Mouse (Mus musculus): ENCODE measurements around the gene Acot6. TPM values are rescaled to one million over a fixed set of nuclear protein-coding genes. Genes with fewer than 3 reads are reported as not detected.
A peak's percentile ranks its signal among the peaks of the same experiment; 100 is the strongest.
"Not testable (repeated sequence)": the region's sequence is repeated elsewhere in the genome, so short reads cannot be mapped to it uniquely, and the experiment has no call there.

The Acot6 gene
- total and polyA plus RNA-seq, 2 experiments from 2014 or later, result 1.6 to 6.8 TPM

GRCm38 (mm10) chr12:84068986-84069385 lies 31.5 kb upstream of the Acot6 start, which contains the start of gene Acot5:
Gene Acot5 (plus strand): TSS chr12:84069325.
- WGBS, result 57% methylated on average over 9 of the region's 9 CpGs
- H3K36me3 ChIP-seq (ENCODE audit: insufficient read depth, low read length), result no peaks in the 10 kb centered on the region
- DNase-seq (ENCODE audit: low spot score), result no peak
- H3K9ac ChIP-seq (replicated peaks; ENCODE audit: low read length), result 0 out of 2 replicates have a peak within 1 kb of the TSS, but pooled peaks have one; percentile 17
- no peak for ATAC-seq
- H3K4me1 ChIP-seq (ENCODE audit: insufficient read depth, low read length), result no peaks in the 10 kb centered on the region
- no peak within 1 kb of the TSS for H3K27ac ChIP-seq
- H3K27me3 ChIP-seq (ENCODE audit: insufficient read depth, low read length), result 0 out of 2 replicates have a peak, but pooled peaks cover 12% of the 10 kb centered on the region
- peak within 1 kb of the TSS; percentile 41 for H3K4me3 ChIP-seq (ENCODE audit: low read length)
- no peak for TF ChIP-seq CTCF (IDR thresholded peaks at IDR 0.05; ENCODE audit: low read depth)
- H3K9me3 ChIP-seq (ENCODE audit: low read length), result no peaks in the 10 kb centered on the region
- H3K4me2 ChIP-seq (ENCODE audit: low read depth, low read length), result peak within 1 kb of the TSS; percentile 59

DNA sequence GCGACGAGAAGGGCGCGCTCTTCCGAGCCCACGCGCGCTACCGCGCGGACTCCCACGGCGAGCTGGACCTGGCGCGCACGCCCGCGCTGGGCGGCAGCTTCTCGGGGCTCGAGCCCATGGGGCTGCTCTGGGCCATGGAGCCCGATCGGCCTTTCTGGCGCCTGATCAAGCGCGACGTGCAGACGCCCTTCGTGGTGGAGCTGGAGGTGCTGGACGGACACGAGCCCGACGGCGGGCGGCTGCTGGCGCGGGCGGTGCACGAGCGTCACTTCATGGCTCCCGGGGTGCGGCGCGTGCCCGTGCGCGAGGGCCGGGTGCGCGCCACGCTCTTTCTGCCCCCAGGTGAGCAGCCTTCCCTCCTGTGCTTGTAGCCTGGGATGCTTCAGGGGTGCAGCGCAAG lies 30.9 kb upstream of the Acot6 start:
- not testable (repeated sequence) for H3K4me1 ChIP-seq (ENCODE audit: insufficient read depth, low read length); ATAC-seq; H3K27ac ChIP-seq; H3K36me3 ChIP-seq (ENCODE audit: insufficient read depth, low read length); H3K9me3 ChIP-seq (ENCODE audit: low read length)
- Histone ChIP-seq H3K4me3 (ENCODE audit: low read length) (peak overlapping the region; percentile 41), H3K4me2 (ENCODE audit: low read depth, low read length) (peak overlapping the region; percentile 59), H3K27me3 (ENCODE audit: insufficient read depth, low read length) (0 out of 2 replicates have a peak, but pooled peaks cover 11% of the 10 kb centered on the region), H3K9ac (replicated peaks; ENCODE audit: low read length) (0 out of 2 replicates have a peak overlapping the region, but pooled peaks have one; percentile 17)
- 1% methylated on average over 42 of the region's 52 CpGs for WGBS
- DNase-seq (ENCODE audit: low spot score), result peak; percentile 24

- H3K27ac ChIP-seq, result no peak overlapping the region
- no peak overlapping the region for H3K4me2 ChIP-seq (ENCODE audit: low read depth, low read length)
- no peak overlapping the region for H3K4me3 ChIP-seq (ENCODE audit: low read length)
- ATAC-seq (no peak), DNase-seq (ENCODE audit: low spot score) (no peak)
- H3K9me3 ChIP-seq (ENCODE audit: low read length), result no peaks in the 10 kb centered on the region
- H3K36me3 ChIP-seq (ENCODE audit: insufficient read depth, low read length), result no peaks in the 10 kb centered on the region
- TF ChIP-seq CTCF (IDR thresholded peaks at IDR 0.05; ENCODE audit: low read depth), result no peak
- H3K4me1 ChIP-seq (ENCODE audit: insufficient read depth, low read length), result no peaks in the 10 kb centered on the region
- no peak overlapping the region for H3K9ac ChIP-seq (replicated peaks; ENCODE audit: low read length)
- H3K27me3 ChIP-seq (ENCODE audit: insufficient read depth, low read length), result 0 out of 2 replicates have a peak, but pooled peaks cover 9% of the 10 kb centered on the region
- WGBS, result 89% methylated on average over 2 of the region's 2 CpGs
Observed at GRCm38 (mm10) chr12:84071696-84072095, 28.8 kb upstream of the Acot6 start.

GRCm38 (mm10) chr12:84077371-84077990 lies 23.0 kb upstream of the Acot6 start:
- no peak for TF ChIP-seq CTCF (IDR thresholded peaks at IDR 0.05; ENCODE audit: low read depth)
- Histone ChIP-seq H3K4me2 (ENCODE audit: low read depth, low read length) (no peak overlapping the region), H3K9ac (replicated peaks; ENCODE audit: low read length) (no peak overlapping the region), H3K4me3 (ENCODE audit: low read length) (no peak overlapping the region), H3K36me3 (ENCODE audit: insufficient read depth, low read length) (no peaks in the 10 kb centered on the region), H3K27me3 (ENCODE audit: insufficient read depth, low read length) (no peaks in the 10 kb centered on the region), H3K4me1 (ENCODE audit: insufficient read depth, low read length) (no peaks in the 10 kb centered on the region), H3K27ac (no peak overlapping the region), H3K9me3 (ENCODE audit: low read length) (no peaks in the 10 kb centered on the region)
- ATAC-seq (no peak), DNase-seq (ENCODE audit: low spot score) (no peak)
- WGBS, result 81% methylated on average over 4 of the region's 4 CpGs

DNA sequence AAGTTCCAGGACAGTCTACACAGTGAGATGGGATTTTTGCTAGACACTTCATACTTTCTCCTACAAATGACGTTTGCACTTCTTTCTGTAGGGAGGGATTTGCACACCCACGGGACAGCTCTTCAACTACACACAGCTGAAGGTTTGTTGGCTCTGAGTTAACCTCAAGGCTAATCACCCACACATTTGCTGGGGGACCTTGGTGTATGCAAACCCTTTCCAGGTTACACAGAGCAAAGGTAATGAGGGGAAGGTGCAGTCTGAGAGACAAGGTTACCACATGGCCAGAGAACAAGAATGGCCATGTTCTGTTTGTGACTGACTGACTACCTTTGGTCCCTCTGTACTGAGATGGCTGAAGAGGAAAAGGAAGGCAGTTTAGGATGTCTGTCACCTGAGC lies 16.6 kb upstream of the Acot6 start:
- DNase-seq (ENCODE audit: low spot score), result no peak
- no peak overlapping the region for H3K4me2 ChIP-seq (ENCODE audit: low read depth, low read length)
- no peak overlapping the region for H3K9ac ChIP-seq (replicated peaks; ENCODE audit: low read length)
- no peaks in the 10 kb centered on the region for H3K36me3 ChIP-seq (ENCODE audit: insufficient read depth, low read length)
- WGBS, result 85% methylated on average over 2 of the region's 2 CpGs
- H3K9me3 ChIP-seq (ENCODE audit: low read length), result no peaks in the 10 kb centered on the region
- no peak overlapping the region for H3K27ac ChIP-seq
- no peaks in the 10 kb centered on the region for H3K27me3 ChIP-seq (ENCODE audit: insufficient read depth, low read length)
- TF ChIP-seq CTCF (IDR thresholded peaks at IDR 0.05; ENCODE audit: low read depth), result no peak
- no peak for ATAC-seq
- no peak overlapping the region for H3K4me3 ChIP-seq (ENCODE audit: low read length)
- H3K4me1 ChIP-seq (ENCODE audit: insufficient read depth, low read length), result no peaks in the 10 kb centered on the region

GRCm38 (mm10) chr12:84084581-84084980 lies 15.9 kb upstream of the Acot6 start:
- DNase-seq (ENCODE audit: low spot score) (no peak), ATAC-seq (no peak)
- WGBS, result 90% methylated on average over 4 of the region's 4 CpGs
- Histone ChIP-seq H3K4me3 (ENCODE audit: low read length) (no peak overlapping the region), H3K4me1 (ENCODE audit: insufficient read depth, low read length) (no peaks in the 10 kb centered on the region), H3K9ac (replicated peaks; ENCODE audit: low read length) (no peak overlapping the region), H3K27ac (no peak overlapping the region), H3K4me2 (ENCODE audit: low read depth, low read length) (no peak overlapping the region), H3K27me3 (ENCODE audit: insufficient read depth, low read length) (no peaks in the 10 kb centered on the region), H3K36me3 (ENCODE audit: insufficient read depth, low read length) (no peaks in the 10 kb centered on the region), H3K9me3 (ENCODE audit: low read length) (0 out of 2 replicates have a peak, but pooled peaks cover 4% of the 10 kb centered on the region)
- TF ChIP-seq CTCF (IDR thresholded peaks at IDR 0.05; ENCODE audit: low read depth), result no peak

DNA sequence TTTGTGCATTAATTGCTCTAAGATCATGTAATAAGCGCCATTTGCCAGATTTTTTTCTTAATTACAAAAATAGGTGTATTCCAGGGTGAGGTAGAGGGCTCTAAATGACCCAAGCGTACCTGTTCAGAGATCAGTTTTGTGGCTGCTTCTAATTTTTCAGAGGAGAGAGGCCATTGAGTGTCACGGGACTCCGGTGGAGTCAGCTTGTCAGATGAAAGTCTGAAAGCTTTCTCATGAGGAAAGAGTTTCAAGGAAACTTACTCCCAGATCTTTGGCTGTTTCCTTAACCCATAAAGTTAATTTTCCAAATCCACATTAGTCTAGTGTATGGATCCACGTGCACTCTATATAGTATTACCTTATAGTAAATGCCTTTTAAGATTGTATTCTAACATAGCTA lies 5.8 kb upstream of the Acot6 start:
- not testable (repeated sequence) for H3K9ac ChIP-seq (replicated peaks; ENCODE audit: low read length); H3K27ac ChIP-seq; DNase-seq (ENCODE audit: low spot score); H3K9me3 ChIP-seq (ENCODE audit: low read length); H3K4me3 ChIP-seq (ENCODE audit: low read length); H3K4me2 ChIP-seq (ENCODE audit: low read depth, low read length); H3K36me3 ChIP-seq (ENCODE audit: insufficient read depth, low read length); ATAC-seq; H3K4me1 ChIP-seq (ENCODE audit: insufficient read depth, low read length); H3K27me3 ChIP-seq (ENCODE audit: insufficient read depth, low read length)
- WGBS, result 89% methylated on average over 5 of the region's 5 CpGs
